Mouse (Mus musculus) C2C12 (cell line): Measurements from ENCODE around the gene Bri3bp. TPM values are rescaled to one million over a fixed set of nuclear protein-coding genes. Genes with fewer than 3 reads are reported as not detected.

Source experiments
- H3K27me3 ChIP-seq: one replicate; pipeline ENCODE4 v1.6.1; 2011; ENCODE audit not compliant: control insufficient read depth, insufficient read depth, insufficient read length
- H3K36me3 ChIP-seq: one replicate; pipeline ENCODE4 v1.6.1; 2011; ENCODE audit not compliant: control insufficient read depth, insufficient read depth
- H3K4me3 ChIP-seq: one replicate; pipeline ENCODE4 v1.5.1; 2011; ENCODE audit warnings: mild to moderate bottlenecking, control low read depth; ENCODE audit not compliant: poor library complexity, insufficient read depth, severe bottlenecking
- H3K79me2 ChIP-seq: one replicate; pipeline ENCODE4 v1.6.1; 2011; ENCODE audit not compliant: control insufficient read depth, insufficient read depth
- H3K79me3 ChIP-seq: one replicate; pipeline ENCODE4 v1.6.1; 2011; ENCODE audit warnings: low read depth, control low read depth
- H3ac ChIP-seq: one replicate; pipeline ENCODE3; 2011; ENCODE audit warnings: low read depth; ENCODE audit not compliant: control insufficient read depth, insufficient read length
- CEBPB ChIP-seq: IDR thresholded peaks from one replicate; pipeline ENCODE4 v1.6.1; 2011; ENCODE audit warnings: low read depth, mild to moderate bottlenecking, control low read depth, moderate library complexity
- CTCF ChIP-seq: IDR thresholded peaks from one replicate; pipeline ENCODE4 v1.5.1; 2011; ENCODE audit not compliant: control insufficient read depth, insufficient read depth, insufficient read length
- FOSL1 ChIP-seq: IDR thresholded peaks from one replicate; pipeline ENCODE4 v1.8.0; 2011; ENCODE audit warnings: mild to moderate bottlenecking, low read length; ENCODE audit not compliant: poor library complexity, insufficient read depth, severe bottlenecking
- MAX ChIP-seq: IDR thresholded peaks from one replicate; pipeline ENCODE4 v1.6.1; 2011; ENCODE audit warnings: mild to moderate bottlenecking, control low read depth
- MYOD1 ChIP-seq: IDR thresholded peaks from one replicate; pipeline ENCODE4 v1.6.1; 2011; ENCODE audit warnings: low read depth; ENCODE audit not compliant: control insufficient read depth, insufficient read length
- MYOG ChIP-seq: IDR thresholded peaks from one replicate; pipeline ENCODE4 v1.6.1; 2011; ENCODE audit not compliant: control insufficient read depth, insufficient read length; ENCODE audit errors: extremely low read depth
- USF1 ChIP-seq: IDR thresholded peaks from one replicate; pipeline ENCODE4 v1.6.1; 2011; ENCODE audit warnings: low read depth, mild to moderate bottlenecking, control low read depth, moderate library complexity
- polyA plus RNA-seq: library from polyadenylated mRNA; unstranded; fragments of >200 nt; fragmentation: generic; extraction: Trizol; gene quantifications from one replicate; pipeline ENCODE4 v1.2.1, GENCODE M21; 2012; ENCODE audit warnings: missing spikeins

Gene Bri3bp
- polyA plus RNA-seq, 1 experiment: 29.4 TPM

DNA sequence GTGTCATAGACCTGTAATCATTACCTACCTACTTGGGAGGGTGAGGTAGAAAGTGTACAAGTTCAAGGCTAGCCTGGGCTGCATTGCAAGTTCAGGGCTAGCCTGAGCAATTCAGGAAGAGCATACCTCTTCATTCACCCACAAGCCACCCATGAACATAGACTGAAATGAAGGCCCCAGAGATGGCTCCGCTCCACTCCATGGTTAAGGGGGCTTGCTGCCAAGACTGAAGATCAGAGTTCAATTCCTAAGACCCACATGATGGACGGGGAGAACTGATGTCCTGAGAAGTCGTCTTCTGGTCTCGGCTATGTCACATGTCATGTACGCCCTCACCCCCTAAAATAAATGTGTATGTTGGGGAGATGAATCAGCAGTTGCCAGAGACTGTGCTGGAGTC, 25.1 kb downstream of the Bri3bp start:
- no peak overlapping the region for H3K4me3 ChIP-seq

DNA sequence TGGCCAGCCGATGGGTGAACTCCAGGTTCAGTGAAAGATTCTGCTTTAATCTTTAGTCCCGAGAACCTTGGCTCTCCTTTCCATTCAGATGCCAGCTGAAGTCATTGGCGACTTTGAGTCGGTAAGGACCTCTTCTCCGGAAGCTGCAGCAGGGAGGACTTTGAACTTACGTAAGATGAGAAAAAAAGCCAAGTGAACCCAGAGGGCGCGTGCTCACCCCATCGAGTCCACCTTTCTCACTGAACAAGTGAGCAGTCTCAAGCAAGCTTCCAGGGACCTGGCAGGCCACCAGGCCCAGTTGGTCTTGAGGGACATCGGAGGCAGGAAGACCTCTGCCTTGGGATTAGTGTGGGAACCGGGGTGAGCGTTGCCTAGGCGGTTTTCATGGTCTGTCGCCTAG, 25.9 kb downstream of the Bri3bp start:
- H3K79me2 ChIP-seq: no peaks in the 10 kb centered on the region
- H3K4me3 ChIP-seq: no peak overlapping the region
- TF ChIP-seq MYOG: no peak
- TF ChIP-seq USF1: no peak
- TF ChIP-seq CEBPB: no peak
- no peak for TF ChIP-seq MYOD1
- no peak for TF ChIP-seq MAX
- no peak for TF ChIP-seq FOSL1
- no peak for TF ChIP-seq CTCF
- no peaks in the 10 kb centered on the region for H3K36me3 ChIP-seq
- H3K79me3 ChIP-seq: no peaks in the 10 kb centered on the region
- no peak overlapping the region for H3ac ChIP-seq
- no peaks in the 10 kb centered on the region for H3K27me3 ChIP-seq

More for the DNA sequence above, 25.1 kb downstream of the Bri3bp start:
- no peak overlapping the region for H3ac ChIP-seq
- no peaks in the 10 kb centered on the region for H3K36me3 ChIP-seq
- H3K79me3 ChIP-seq: no peaks in the 10 kb centered on the region
- no peaks in the 10 kb centered on the region for H3K79me2 ChIP-seq
- no peak for TF ChIP-seq USF1
- H3K27me3 ChIP-seq: no peaks in the 10 kb centered on the region

DNA sequence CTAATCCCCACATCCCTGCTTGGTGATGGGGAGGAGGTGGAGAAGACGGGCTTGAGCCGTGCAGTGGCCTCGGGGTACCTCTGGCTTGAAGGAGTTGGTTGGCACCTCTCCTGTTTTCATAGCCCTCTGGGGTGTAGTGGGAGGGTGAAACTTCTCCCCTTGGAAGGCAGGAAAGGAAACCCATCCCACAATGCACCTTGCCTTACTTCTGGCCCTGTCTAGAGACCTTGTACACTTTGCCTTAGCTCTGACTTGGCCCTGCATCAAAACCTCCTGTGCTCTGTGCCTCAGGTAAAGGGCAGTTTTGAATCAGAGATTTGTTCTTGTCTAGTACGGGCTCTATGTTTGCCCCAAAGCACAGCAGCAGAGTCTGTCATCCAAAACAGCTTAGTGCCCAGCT, 29.3 kb downstream of the Bri3bp start:
- H3K4me3 ChIP-seq: no peak overlapping the region
- no peak overlapping the region for H3ac ChIP-seq
- H3K27me3 ChIP-seq: no peaks in the 10 kb centered on the region
- peaks cover under 1% of the 10 kb centered on the region for H3K79me2 ChIP-seq
- TF ChIP-seq USF1 (no peak), MAX (no peak), CEBPB (no peak), MYOG (no peak), FOSL1 (no peak), CTCF (no peak), MYOD1 (no peak)
- no peaks in the 10 kb centered on the region for H3K79me3 ChIP-seq
- no peaks in the 10 kb centered on the region for H3K36me3 ChIP-seq

DNA sequence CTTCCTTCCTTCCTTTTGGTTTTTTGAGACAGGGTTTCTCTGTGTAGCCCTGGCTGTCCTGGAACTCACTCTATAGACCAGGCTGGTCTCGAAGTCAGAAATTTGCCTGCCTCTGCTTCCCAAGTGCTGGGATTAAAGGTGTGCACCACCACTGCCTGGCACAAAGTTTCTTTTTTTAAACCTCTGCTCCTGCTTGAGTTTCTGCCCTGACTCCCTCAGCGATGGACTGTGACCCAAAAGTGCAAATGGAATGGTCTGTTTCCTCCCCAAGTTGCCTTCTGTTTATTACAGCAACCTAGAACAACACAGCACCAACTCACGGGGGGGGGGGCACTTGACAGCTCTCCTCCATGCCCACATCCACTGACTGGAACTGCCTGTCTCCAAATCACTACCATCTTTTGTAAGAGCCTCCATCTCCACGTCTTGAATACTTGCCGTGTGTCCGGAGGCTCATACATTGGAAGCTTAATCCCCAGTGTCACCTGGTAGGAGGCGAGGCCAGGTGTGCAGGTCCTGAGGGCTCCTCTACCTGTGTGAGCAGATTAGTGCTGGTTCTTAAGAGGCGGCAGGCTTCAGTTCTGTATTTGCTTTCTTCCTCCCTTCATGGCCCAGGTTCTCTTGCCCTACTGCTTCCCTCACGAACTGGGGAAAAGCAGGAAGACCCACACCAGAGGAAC, 31.6 kb downstream of the Bri3bp start:
- Histone ChIP-seq H3K27me3 (no peaks in the 10 kb centered on the region), H3K79me2 (peaks cover 23% of the 10 kb centered on the region)
- TF ChIP-seq FOSL1: no peak
- no peak for TF ChIP-seq CTCF
- no peak for TF ChIP-seq MYOG
- no peak for TF ChIP-seq MAX
- no peak for TF ChIP-seq USF1
- TF ChIP-seq MYOD1: no peak
- no peak for TF ChIP-seq CEBPB

DNA sequence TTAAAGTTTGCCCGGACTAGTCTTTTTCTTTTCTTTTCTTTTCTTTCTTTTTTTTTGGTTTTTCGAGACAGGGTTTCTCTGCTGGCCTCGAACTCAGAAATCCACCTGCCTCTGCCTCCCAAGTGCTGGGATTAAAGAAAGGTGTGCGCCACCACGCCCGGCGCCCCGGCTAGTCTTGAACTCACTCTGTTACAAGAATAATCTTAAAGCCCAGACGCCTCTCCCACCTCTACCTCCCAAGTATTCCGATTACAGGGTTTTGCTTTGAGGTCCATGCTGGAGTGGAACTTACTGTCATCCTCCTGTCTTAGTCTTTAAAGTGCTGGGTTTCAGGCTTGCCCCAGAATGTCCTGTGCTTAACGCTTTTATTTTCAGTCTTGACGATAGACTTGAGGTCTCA, 33.7 kb downstream of the Bri3bp start:
- H3K36me3 ChIP-seq: peaks cover 18% of the 10 kb centered on the region
- peak overlapping the region; percentile 21 for H3K4me3 ChIP-seq
- TF ChIP-seq FOSL1: no peak
- TF ChIP-seq MYOD1: no peak
- no peak for TF ChIP-seq MYOG
- TF ChIP-seq MAX: no peak
- TF ChIP-seq CEBPB: no peak
- no peak for TF ChIP-seq USF1
- TF ChIP-seq CTCF: no peak

More for the DNA sequence above, 31.6 kb downstream of the Bri3bp start:
- H3K4me3 ChIP-seq: no peak overlapping the region
- H3K36me3 ChIP-seq: peaks cover under 1% of the 10 kb centered on the region
- peaks cover 19% of the 10 kb centered on the region for H3K79me3 ChIP-seq
- no peak overlapping the region for H3ac ChIP-seq

More for the DNA sequence above, 33.7 kb downstream of the Bri3bp start:
- Histone ChIP-seq H3ac (peak overlapping the region; percentile 45), H3K79me2 (peaks cover 44% of the 10 kb centered on the region), H3K79me3 (peaks cover 37% of the 10 kb centered on the region), H3K27me3 (no peaks in the 10 kb centered on the region)
